Mouse (Mus musculus): ENCODE data around the gene BC025920. TPM values are rescaled to one million over a fixed set of nuclear protein-coding genes. Genes with fewer than 3 reads are reported as not detected.
A peak's percentile ranks its signal among the peaks of the same experiment; 100 is the strongest.

Gene BC025920
- total RNA-seq (2021), result 1 to 10 TPM; 3.1 to 3.8 TPM

DNA sequence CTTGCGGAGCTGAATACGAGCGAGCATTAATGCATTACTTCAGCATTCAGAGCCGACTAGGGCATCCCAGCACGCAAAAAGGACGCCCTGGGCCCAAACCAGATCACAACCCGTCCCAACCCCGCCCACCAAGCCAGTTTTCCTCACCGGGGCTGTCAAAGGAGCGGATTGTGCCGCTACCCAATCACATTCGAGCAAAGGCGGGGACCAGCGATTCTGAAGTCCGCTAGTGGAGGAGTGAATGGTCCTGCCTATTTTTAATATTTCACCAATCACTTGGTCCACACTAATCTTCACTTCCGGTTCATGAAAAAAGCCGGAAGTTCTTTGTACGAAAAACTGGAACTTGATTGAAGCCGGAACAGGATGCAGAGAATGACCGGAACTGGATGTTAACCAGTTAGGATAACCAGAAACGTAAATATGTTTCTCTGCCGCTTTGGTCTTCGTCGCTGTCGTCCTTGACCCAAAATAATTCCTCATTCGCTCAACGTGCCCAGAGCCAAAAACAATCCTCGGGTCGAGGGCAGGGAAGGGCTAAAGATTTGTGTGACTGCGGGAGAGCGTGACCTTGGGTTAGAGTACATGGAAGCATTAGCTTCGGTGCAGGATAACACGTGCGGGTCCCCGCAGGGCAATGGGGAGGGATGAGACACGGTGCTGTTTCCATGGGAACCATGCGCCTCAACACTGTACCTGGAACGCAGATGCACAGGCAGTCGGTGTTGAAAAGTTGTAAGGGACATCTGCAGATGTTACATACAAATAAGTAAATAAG is at the start of gene BC025920:
TSS of gene BC025920 (plus strand) at position 297 of the 778 bp plus-strand sequence.
- DNase-seq (ENCODE audit: low spot score in 2 of 2), result peak; percentile 93 to 99
- intact Hi-C loops (cut with DNase I), result loop anchor here (1.0 to 10.0 kb wide), 3 partner anchors 35 to 569 kb away; no protein-coding TSS in a partner anchor

DNA sequence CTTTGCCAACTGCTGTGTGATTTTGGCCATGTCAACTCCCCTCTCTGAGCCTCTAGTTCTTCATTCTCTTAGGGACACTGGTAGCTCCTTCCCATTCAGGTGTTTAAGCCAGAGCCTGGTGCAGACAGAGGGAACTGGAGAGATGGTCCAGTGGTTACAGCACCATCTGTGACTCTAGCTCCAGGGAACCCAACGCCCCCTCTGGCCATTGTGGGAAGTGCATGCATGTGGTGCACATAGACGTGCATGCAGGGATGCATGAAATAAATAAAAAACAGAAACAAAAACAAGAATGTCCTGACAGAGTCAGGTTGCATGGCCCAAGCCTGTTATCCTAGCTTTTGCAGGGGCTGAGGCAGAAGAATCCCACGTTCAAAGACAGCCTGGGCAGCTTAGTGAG is 49.8 kb upstream of the BC025920 start:
- no peak for DNase-seq (ENCODE audit: low spot score in 2 of 2)
- intact Hi-C loops (cut with DNase I), result loop anchor here (10.0 kb wide), 1 partner anchor 1871 kb away; the partner anchor contains the start of genes Cdc34 and Gzmm

- intact Hi-C loops (cut with DNase I), result loop anchor here (10.0 kb wide), 1 partner anchor 1873 kb away; the partner anchor contains the start of genes Cdc34 and Gzmm
- DNase-seq (ENCODE audit: low spot score in 2 of 2), result no peak
These were observed 48.6 kb upstream of the BC025920 start for GRCm38 (mm10) chr10:81557491-81557890.

GRCm38 (mm10) chr10:81559163-81559626 is 46.9 kb upstream of the BC025920 start, which contains the start of gene Aes:
Gene Aes (plus strand): TSS chr10:81559488.
- DNase-seq (ENCODE audit: low spot score in 2 of 2), result peak; percentile 70 to 77
- intact Hi-C loops (cut with DNase I), result loop anchor here (10.0 kb wide), 1 partner anchor 1874 kb away; the partner anchor contains the start of genes Cdc34 and Gzmm

DNA sequence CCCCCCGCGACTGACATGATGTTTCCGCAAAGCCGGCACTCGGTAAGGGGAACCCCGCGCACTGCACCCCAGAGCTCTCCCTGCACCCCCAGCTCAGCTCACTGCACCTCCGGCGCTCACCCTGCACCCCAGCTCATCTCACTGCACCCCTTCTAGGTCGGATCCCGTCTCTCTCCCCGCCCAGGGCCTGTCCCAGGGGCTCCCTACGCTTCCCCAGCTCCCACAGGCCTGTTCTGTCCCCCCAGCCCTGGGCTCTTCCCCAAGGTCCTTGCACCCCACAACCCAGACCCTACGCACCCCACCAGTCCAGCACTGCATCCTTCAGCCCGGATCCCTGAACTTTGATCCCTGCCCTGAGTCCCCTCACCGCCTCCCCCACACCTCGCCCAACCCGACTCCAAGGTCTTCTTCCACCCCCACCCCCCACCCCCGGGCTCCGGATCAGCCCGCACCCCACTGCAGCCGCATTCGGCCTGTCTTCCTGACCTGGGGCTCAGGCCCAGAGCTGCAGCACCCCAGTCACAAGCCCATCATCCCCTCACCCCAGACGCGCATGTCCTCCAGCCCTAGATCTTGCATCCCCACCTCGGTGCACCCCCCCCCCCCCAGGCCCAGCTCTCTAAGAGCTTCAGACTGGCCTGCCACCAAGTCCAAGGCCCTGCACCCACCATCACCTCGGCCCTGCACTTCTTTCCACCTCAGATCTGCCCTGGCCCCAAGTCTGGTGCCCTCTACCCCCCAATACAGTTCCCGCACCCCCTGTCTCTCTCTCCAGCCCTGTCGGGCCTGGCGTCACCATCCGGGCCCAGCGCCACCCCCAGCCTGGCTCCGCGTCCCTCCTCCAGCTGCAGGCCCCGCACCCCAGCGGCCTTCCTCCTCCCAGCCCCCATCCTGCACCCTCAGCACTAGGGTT is 46.2 kb upstream of the BC025920 start:
- intact Hi-C loops (cut with DNase I), result loop anchor here (5.0 to 10.0 kb wide), 2 partner anchors 42 to 1875 kb away; partner anchors contain the start of genes Cdc34, Gzmm and Tle6

GRCm38 (mm10) chr10:81560719-81561459 is 45.2 kb upstream of the BC025920 start:
- DNase-seq (ENCODE audit: low spot score in 2 of 2), result no peak

More for the DNA sequence above, 46.2 kb upstream of the BC025920 start:
- peak; percentile 73 to 80 for DNase-seq (ENCODE audit: low spot score in 2 of 2)

GRCm38 (mm10) chr10:81562411-81562810 is 43.7 kb upstream of the BC025920 start:
- no peak for DNase-seq (ENCODE audit: low spot score in 2 of 2)
- intact Hi-C loops (cut with DNase I), result loop anchor here (5.0 kb wide), 1 partner anchor 40 kb away; the partner anchor contains the start of gene Tle6

More at GRCm38 (mm10) chr10:81560719-81561459, 45.2 kb upstream of the BC025920 start:
- intact Hi-C loops (cut with DNase I), result loop anchor here (5.0 kb wide), 1 partner anchor 41 kb away; the partner anchor contains the start of gene Tle6

GRCm38 (mm10) chr10:81563481-81563880 is 42.6 kb upstream of the BC025920 start:
- DNase-seq (ENCODE audit: low spot score in 2 of 2), result no peak
- intact Hi-C loops (cut with DNase I), result loop anchor here (5.0 kb wide), 1 partner anchor 39 kb away; the partner anchor contains the start of gene Tle6

GRCm38 (mm10) chr10:81564216-81564615 is 41.9 kb upstream of the BC025920 start:
- intact Hi-C loops (cut with DNase I), result loop anchor here (5.0 kb wide), 1 partner anchor 38 kb away; the partner anchor contains the start of gene Tle6

GRCm38 (mm10) chr10:81564734-81565133 is 41.3 kb upstream of the BC025920 start:
- intact Hi-C loops (cut with DNase I), result loop anchor here (5.0 kb wide), 1 partner anchor 38 kb away; the partner anchor contains the start of gene Tle6
- peak; percentile 53 to 54 for DNase-seq (ENCODE audit: low spot score in 2 of 2)

More at GRCm38 (mm10) chr10:81564216-81564615, 41.9 kb upstream of the BC025920 start:
- DNase-seq (ENCODE audit: low spot score in 2 of 2), result no peak

DNA sequence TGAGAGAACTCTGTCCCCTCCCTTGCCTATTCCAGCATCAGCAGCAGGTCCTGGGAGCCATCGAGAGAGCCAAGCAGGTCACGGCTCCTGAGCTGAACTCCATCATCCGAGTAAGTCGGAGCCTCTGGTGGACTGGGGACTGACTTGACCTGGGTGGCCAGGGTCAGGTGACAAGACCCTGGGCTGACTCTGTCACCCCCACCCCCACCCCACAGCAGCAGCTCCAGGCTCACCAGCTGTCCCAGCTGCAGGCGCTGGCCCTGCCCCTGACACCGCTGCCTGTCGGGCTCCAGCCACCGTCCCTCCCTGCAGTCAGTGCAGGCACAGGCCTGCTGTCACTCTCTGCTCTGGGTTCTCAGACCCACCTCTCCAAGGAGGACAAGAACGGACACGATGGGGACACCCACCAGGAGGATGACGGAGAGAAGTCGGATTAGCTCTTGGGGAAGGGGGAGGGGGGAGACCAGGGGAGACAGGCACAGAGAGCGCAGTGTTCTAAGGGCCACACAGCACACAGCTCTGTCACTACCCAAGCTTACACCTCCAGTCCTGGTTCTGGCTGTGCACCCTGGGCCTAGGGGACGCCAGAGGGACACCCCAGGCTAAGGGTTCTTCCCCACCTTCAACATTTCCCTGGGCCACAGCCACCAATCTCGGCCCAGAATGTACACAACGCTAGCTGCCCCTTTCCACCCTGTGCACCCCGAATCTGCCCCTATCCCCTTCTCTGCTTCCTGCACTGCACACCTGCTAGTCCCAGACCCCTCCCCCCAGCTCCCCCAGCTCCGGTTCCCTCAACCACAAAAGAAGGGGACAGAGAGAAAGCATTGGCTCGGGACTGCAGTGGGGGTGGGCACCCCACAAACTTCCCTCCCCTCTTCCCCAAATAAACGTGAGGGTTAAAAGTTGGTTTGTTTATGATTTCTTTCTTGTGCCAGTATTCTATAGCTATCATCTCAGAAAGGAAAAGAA is 40.5 kb upstream of the BC025920 start:
- intact Hi-C loops (cut with DNase I), result no loop called here
- no peak for DNase-seq (ENCODE audit: low spot score in 2 of 2)

GRCm38 (mm10) chr10:81568381-81569191 is 37.5 kb upstream of the BC025920 start:
- intact Hi-C loops (cut with DNase I), result no loop called here
- no peak for DNase-seq (ENCODE audit: low spot score in 2 of 2)

GRCm38 (mm10) chr10:81569507-81570237 is 36.4 kb upstream of the BC025920 start:
- DNase-seq (ENCODE audit: low spot score in 2 of 2), result no peak
- intact Hi-C loops (cut with DNase I), result loop anchor here (2.0 kb wide), 1 partner anchor 27 kb away; no protein-coding TSS in a partner anchor

DNA sequence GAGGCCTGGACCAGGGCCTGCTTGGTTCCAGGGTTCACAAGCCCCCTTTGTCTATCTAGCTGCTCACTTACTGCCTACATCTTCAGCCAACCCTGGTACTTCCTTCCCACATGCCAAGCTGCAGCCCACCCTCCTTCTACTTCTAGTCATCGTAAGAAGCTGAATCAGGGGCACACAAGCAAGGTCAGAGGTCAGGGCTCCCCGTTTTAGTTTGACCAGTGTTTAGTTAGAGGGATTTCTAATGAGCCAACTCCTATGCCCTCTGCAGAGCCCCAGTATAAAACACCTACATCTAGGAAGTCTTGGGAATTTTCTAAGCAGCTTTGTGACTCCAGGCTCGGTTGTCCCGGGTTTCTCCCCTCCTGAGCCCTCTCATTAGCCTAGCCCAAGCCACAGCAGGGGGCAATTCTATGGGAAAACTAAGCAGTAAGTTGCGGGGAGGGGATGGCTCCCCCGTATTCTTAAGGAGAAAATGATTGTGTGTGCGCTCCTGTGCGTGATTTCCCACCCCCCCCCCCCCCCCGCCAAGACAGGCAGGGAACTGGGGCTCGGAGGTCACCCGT is 35.8 kb upstream of the BC025920 start:
- DNase-seq (ENCODE audit: low spot score in 2 of 2), result no peak
- intact Hi-C loops (cut with DNase I), result loop anchor here (2.0 kb wide), 1 partner anchor 26 kb away; no protein-coding TSS in a partner anchor

GRCm38 (mm10) chr10:81570831-81571500 is 35.1 kb upstream of the BC025920 start:
- peak; percentile 95 to 97 for DNase-seq (ENCODE audit: low spot score in 2 of 2)
- intact Hi-C loops (cut with DNase I), result loop anchor here (1.0 to 2.0 kb wide), 2 partner anchors 26 to 35 kb away; partner anchors contain the start of gene BC025920

Data from left cerebral cortex, postnatal 25 days (tissue).